Mouse (Mus musculus) small intestine, adult 2 months (tissue): ENCODE measurements around the gene Olfr91.

Experiments
- CTCF ChIP-seq: fragments of 200-500 bp; IDR thresholded peaks from 2 replicates; pipeline ENCODE4 v1.5.1; 2012; ENCODE audit warnings: low read depth, mild to moderate bottlenecking, control low read depth, inconsistent platforms, low read length, moderate library complexity, mixed read lengths; ENCODE audit not compliant: insufficient replicate concordance, insufficient read length; ENCODE audit errors: extremely low read depth
- POLR2A ChIP-seq: fragments of 200-500 bp; IDR thresholded peaks from 2 replicates; pipeline ENCODE4 v1.6.1; 2012; ENCODE audit warnings: low read depth, mild to moderate bottlenecking, control low read depth, inconsistent platforms, low read length, moderate library complexity

DNA sequence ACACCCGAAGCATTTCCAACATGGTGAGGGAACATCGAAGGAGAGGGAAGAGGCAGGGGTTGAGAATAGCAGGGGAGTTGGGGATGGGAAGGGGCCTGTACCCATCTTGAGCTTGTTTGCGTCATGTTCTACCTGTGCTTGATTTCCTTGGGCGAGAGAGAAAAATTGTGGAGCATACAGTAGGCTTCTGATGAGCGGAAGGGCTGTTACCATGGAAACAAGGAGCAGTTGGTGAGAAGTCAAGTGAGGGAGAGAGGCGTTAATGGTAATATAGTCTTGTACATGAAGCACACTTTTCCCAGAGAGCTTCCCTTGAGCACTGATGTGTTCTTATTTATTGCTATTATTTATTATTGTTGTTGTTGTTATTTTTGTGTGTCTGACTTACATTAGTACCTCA is 41.1 kb downstream of the Olfr91 start:
- no peak for TF ChIP-seq CTCF
- TF ChIP-seq POLR2A = no peak
